In the genomic region with DNA sequence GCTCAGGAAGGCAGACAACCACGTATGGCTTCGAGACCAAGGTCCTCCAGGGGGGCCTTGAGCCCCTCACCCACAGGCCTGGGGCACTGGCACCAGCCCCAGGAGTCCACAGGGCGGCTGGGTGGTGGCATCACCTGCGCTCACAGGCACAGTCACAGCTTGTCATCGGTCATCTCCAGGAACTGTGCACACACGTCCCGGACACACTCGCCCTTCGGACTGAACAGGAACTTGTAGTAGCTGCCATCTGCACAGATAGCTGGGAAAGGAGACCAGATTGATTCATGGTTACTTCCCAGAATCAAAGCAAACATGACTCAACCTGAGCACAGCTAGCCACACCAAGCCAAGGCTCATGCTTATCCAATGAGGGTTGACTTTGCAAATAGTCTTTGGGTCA, we compare ENCODE assay signal across 25 mouse cellular contexts. TPM values are rescaled to one million over a fixed set of nuclear protein-coding genes. Genes with fewer than 3 reads are reported as not detected.
A peak's percentile ranks its signal among the peaks of the same experiment; 100 is the strongest.
DNase-seq lines count a peak whose midpoint lies in the region; ATAC-seq and TF ChIP-seq lines count a peak whose summit lies in the region.
"Had no signal": no experiment of that assay in that cellular context is flagged by ENCODE, and none has a peak within 500 bp of the region (broad histone marks: within the 10 kb centered on the region; RNA-seq: fewer than 3 reads in every experiment).

No protein-coding gene starts in this region.

- peak overlapping the region; percentile 41 for H3K9ac ChIP-seq in liver, adult 2 months (ENCODE audit: low read depth, low read length)
- H3K9ac ChIP-seq in liver, embryonic 11.5 days (ENCODE audit: low read depth, low read length) = no peak overlapping the region
- no peak overlapping the region for H3K9ac ChIP-seq in hindbrain, embryonic 13.5 days
- H3K9ac ChIP-seq: embryonic facial prominence, embryonic 12.5 days; embryonic facial prominence, embryonic 15.5 days; forebrain, postnatal 0 days; heart, embryonic 13.5 days; hindbrain, embryonic 15.5 days had no signal

- no peak overlapping the region for H3K4me2 ChIP-seq in liver, embryonic 11.5 days
- no peak overlapping the region for H3K4me2 ChIP-seq in hindbrain, embryonic 13.5 days
- H3K4me2 ChIP-seq: embryonic facial prominence, embryonic 12.5 days; embryonic facial prominence, embryonic 15.5 days; heart, embryonic 13.5 days; hindbrain, embryonic 15.5 days had no signal

- no peak overlapping the region for H3K4me3 ChIP-seq in liver, adult 2 months (ENCODE audit: insufficient read depth, low read depth, low read length)
- no peak overlapping the region for H3K4me3 ChIP-seq in liver, embryonic 11.5 days (ENCODE audit: low read depth, low read length)
- no peak overlapping the region for H3K4me3 ChIP-seq in small intestine, adult 2 months (ENCODE audit: low read depth, low read length)
- no peak overlapping the region for H3K4me3 ChIP-seq in hindbrain, embryonic 13.5 days
- H3K4me3 ChIP-seq: embryonic facial prominence, embryonic 12.5 days; embryonic facial prominence, embryonic 15.5 days; gastrocnemius, adult 2 months; heart, embryonic 13.5 days; hindbrain, embryonic 15.5 days had no signal

- peaks cover 31% of the 10 kb centered on the region for H3K4me1 ChIP-seq in liver, adult 2 months (ENCODE audit: control insufficient read depth, insufficient read depth, low read length)
- H3K4me1 ChIP-seq in liver, embryonic 11.5 days (replicated peaks; ENCODE audit: control insufficient read depth, insufficient read depth, low read length) = no peaks in the 10 kb centered on the region
- peaks cover 8% of the 10 kb centered on the region; the same call in 1 of the 2 replicates for H3K4me1 ChIP-seq in small intestine, adult 2 months (ENCODE audit: control insufficient read depth, insufficient read depth, insufficient read length, low read length)
- H3K4me1 ChIP-seq in hindbrain, embryonic 13.5 days (replicated peaks) = no peaks in the 10 kb centered on the region
- H3K4me1 ChIP-seq: embryonic facial prominence, embryonic 12.5 days; embryonic facial prominence, embryonic 15.5 days; heart, embryonic 13.5 days; hindbrain, embryonic 15.5 days had no signal

- H3K79me2 ChIP-seq in liver, adult 2 months (ENCODE audit: control insufficient read depth, insufficient read depth, low read length) = peaks cover 2% of the 10 kb centered on the region; the same call in 1 of the 2 replicates

- no peak for TF ChIP-seq CTCF in liver, adult 2 months (IDR thresholded peaks at IDR 0.05; ENCODE audit: low read depth, low read length)
- no peak for TF ChIP-seq CTCF in small intestine, adult 2 months (IDR thresholded peaks at IDR 0.05; ENCODE audit: extremely low read depth, insufficient read length, insufficient replicate concordance, low read depth, low read length)

- no peak for ATAC-seq in liver, embryonic 11.5 days (replicated peaks; ENCODE audit: low FRiP score)
- ATAC-seq in hindbrain, embryonic 13.5 days (ENCODE audit: low FRiP score) = no peak
- ATAC-seq: forebrain, embryonic 14.5 days; forebrain, postnatal 0 days; intestine, postnatal 0 days; Patski had no signal

- WGBS in liver, adult 2 months = 25% methylated on average over 9 of the region's 9 CpGs
- 92% methylated on average over 9 of the region's 9 CpGs for WGBS in liver, embryonic 11.5 days
- WGBS in small intestine, adult 2 months = 90% methylated on average over 9 of the region's 9 CpGs
- 92% methylated on average over 9 of the region's 9 CpGs for WGBS in hindbrain, embryonic 13.5 days

- H3K36me3 ChIP-seq in liver, adult 2 months (ENCODE audit: control insufficient read depth, insufficient read depth, low read length) = peaks cover 22% of the 10 kb centered on the region
- H3K36me3 ChIP-seq in liver, embryonic 11.5 days (ENCODE audit: control insufficient read depth, insufficient read depth, low read length) = peaks cover 28% of the 10 kb centered on the region; the same call in 1 of the 2 replicates
- H3K36me3 ChIP-seq in small intestine, adult 2 months (ENCODE audit: control insufficient read depth, insufficient read depth, low read length) = peaks cover 36% of the 10 kb centered on the region
- peaks cover 63% of the 10 kb centered on the region for H3K36me3 ChIP-seq in hindbrain, embryonic 13.5 days

- H3K9me3 ChIP-seq in liver, embryonic 11.5 days (ENCODE audit: control insufficient read depth, low read length) = no peaks in the 10 kb centered on the region
- no peaks in the 10 kb centered on the region for H3K9me3 ChIP-seq in hindbrain, embryonic 13.5 days
- H3K9me3 ChIP-seq: embryonic facial prominence, embryonic 12.5 days; embryonic facial prominence, embryonic 15.5 days; G1E; heart, embryonic 13.5 days; hindbrain, embryonic 15.5 days had no signal

- peak overlapping the region; percentile 97 for H3K27ac ChIP-seq in liver, adult 2 months (replicated peaks; ENCODE audit: insufficient read depth, low read depth, low read length)
- H3K27ac ChIP-seq in liver, embryonic 11.5 days (ENCODE audit: low read depth, low read length) = no peak overlapping the region
- peak overlapping the region; percentile 92 for H3K27ac ChIP-seq in small intestine, adult 2 months (ENCODE audit: insufficient read depth, low read depth, low read length)
- no peak overlapping the region for H3K27ac ChIP-seq in hindbrain, embryonic 13.5 days
- H3K27ac ChIP-seq: embryonic facial prominence, embryonic 12.5 days; embryonic facial prominence, embryonic 15.5 days; gastrocnemius, adult 2 months; heart, embryonic 13.5 days; hindbrain, embryonic 15.5 days had no signal

- no peak for TF ChIP-seq POLR2A in liver, adult 2 months (IDR thresholded peaks at IDR 0.05; ENCODE audit: extremely low read depth, insufficient read depth, low read length)
- no peak for TF ChIP-seq POLR2A in small intestine, adult 2 months (IDR thresholded peaks at IDR 0.05; ENCODE audit: low read depth, low read length)

- H3K27me3 ChIP-seq in liver, adult 2 months (ENCODE audit: control insufficient read depth, insufficient read depth, low read length) = no peaks in the 10 kb centered on the region
- no peaks in the 10 kb centered on the region for H3K27me3 ChIP-seq in liver, embryonic 11.5 days (replicated peaks; ENCODE audit: control insufficient read depth, insufficient read depth, low read length)
- H3K27me3 ChIP-seq in small intestine, adult 2 months (ENCODE audit: control insufficient read depth, insufficient read depth, low read length) = no peaks in the 10 kb centered on the region
- H3K27me3 ChIP-seq in hindbrain, embryonic 13.5 days = no peaks in the 10 kb centered on the region
- H3K27me3 ChIP-seq: CH12.LX; embryonic facial prominence, embryonic 12.5 days; embryonic facial prominence, embryonic 15.5 days; heart, embryonic 13.5 days; hindbrain, embryonic 15.5 days; Patski had no signal

- peak; percentile 13 for DNase-seq in adrenal gland, adult 8-10 months
- no peak for DNase-seq in adrenal gland, postnatal 14 days
- DNase-seq in cerebellum, adult 9-11 months = peak; percentile 57
- DNase-seq in cerebellum, postnatal 4 days (ENCODE audit: low spot score in 2 of 2) = no peak
- DNase-seq in liver, adult 2 months (ENCODE audit: extremely low read depth, low read depth, low spot score) = peak; percentile 96
- no peak for DNase-seq in liver, embryonic 11.5 days (ENCODE audit: low spot score)
- DNase-seq: B cell, adult 2 months; forebrain, postnatal 0 days; gastrocnemius, adult 2 months; gastrocnemius, postnatal 14 days; heart, adult 18-20 months; heart, postnatal 14 days; heart, postnatal 4 days; kidney, adult 2 months had no signal

RNA-seq across cellular contexts. Expression of a gene that starts 26.0 kb away (rescaled TPM):
- total RNA-seq in adrenal gland, adult 8-10 months (2022) = 10 to 100 TPM; 53.6 to 63.4 (median 58.4) TPM
- 53.3 and 54.3 TPM in 2 replicates for total RNA-seq in adrenal gland, postnatal 14 days (2021)
- total RNA-seq in liver, adult 2 months (2014; rRNA removed) = 27.6 and 30.0 TPM in 2 replicates
- 34.8 and 45.1 TPM in 2 replicates for polyA plus RNA-seq in liver, adult 2 months (2012; rRNA removed)
- 53.3 and 55.4 TPM in 2 replicates for polyA plus RNA-seq in liver, embryonic 11.5 days (2014; fragmentation: Nextera tagmentation; extraction: Ambion mirVana)
- 17.6 and 26.4 TPM in 2 replicates for polyA plus RNA-seq in small intestine, adult 2 months (2012; rRNA removed)
- polyA plus RNA-seq in hindbrain, embryonic 13.5 days (2015; fragmentation: Nextera tagmentation; extraction: Ambion mirVana) = 82.1 and 84.7 TPM in 2 replicates

RNA-seq across cellular contexts. Expression of a gene that starts 59.8 kb away (rescaled TPM):
- total RNA-seq in adrenal gland, adult 8-10 months (2022) = 1 to 10 TPM; 7.6 to 9.6 (median 8.6) TPM
- 3.9 and 4.9 TPM in 2 replicates for total RNA-seq in adrenal gland, postnatal 14 days (2021)
- total RNA-seq in liver, adult 2 months (2014; rRNA removed) = 0.67 and 0.74 TPM in 2 replicates
- 0.57 and 0.87 TPM in 2 replicates for polyA plus RNA-seq in liver, adult 2 months (2012; rRNA removed)
- polyA plus RNA-seq in liver, embryonic 11.5 days (2014; fragmentation: Nextera tagmentation; extraction: Ambion mirVana) = 0.94 and 1.2 TPM in 2 replicates
- 0.51 and 1.1 TPM in 2 replicates for polyA plus RNA-seq in small intestine, adult 2 months (2012; rRNA removed)
- polyA plus RNA-seq in hindbrain, embryonic 13.5 days (2015; fragmentation: Nextera tagmentation; extraction: Ambion mirVana) = 7.7 and 8.2 TPM in 2 replicates
- total RNA-seq: CH12.LX, G1E had no signal
- polyA plus RNA-seq: G1E had no signal

Comparison
In these comparisons a context has a peak if more than half of its experiments do, and no peak if none do; other contexts are left out.
1. DNase-seq: peak in adrenal gland, adult 8-10 months (single experiment), cerebellum, adult 9-11 months (single experiment) and liver, adult 2 months (single experiment); none in adrenal gland, postnatal 14 days (single experiment), cerebellum, postnatal 4 days (0 of 2) and liver, embryonic 11.5 days (single experiment).
2. H3K27ac ChIP-seq: peak in liver, adult 2 months (single experiment) and small intestine, adult 2 months (single experiment); none in liver, embryonic 11.5 days (single experiment) and hindbrain, embryonic 13.5 days (single experiment).